ENCODE assay signal across 8 mouse cellular contexts in genomic region chr5:23418147-23418781, GRCm38 (mm10). TPM values are rescaled to one million over a fixed set of nuclear protein-coding genes. Genes with fewer than 3 reads are reported as not detected.
DNase-seq lines count a peak whose midpoint lies in the region; ATAC-seq and TF ChIP-seq lines count a peak whose summit lies in the region.

No protein-coding gene starts in this region.

- H3K4me3 ChIP-seq in ES-Bruce4 (ENCODE audit: low read depth, low read length): peak overlapping the region; percentile 89
- peak overlapping the region; percentile 51 for H3K4me3 ChIP-seq in forebrain, embryonic 15.5 days
- H3K4me3 ChIP-seq in layer of hippocampus, adult 2 months: peak overlapping the region; percentile 65
- peak overlapping the region; percentile 92 for H3K4me3 ChIP-seq in lung, adult 2 months (replicated peaks; ENCODE audit: extremely low read depth, low read depth, low read length)
- H3K4me3 ChIP-seq in neural tube, embryonic 15.5 days (replicated peaks): peak overlapping the region; percentile 56

- intact Hi-C loops in heart, postnatal 25 days (cut with DNase I): loop anchor here (5.0 to 10.0 kb wide), 3 partner anchors 54 to 237 kb away; no protein-coding TSS in a partner anchor

- H3K4me1 ChIP-seq in ES-Bruce4 (ENCODE audit: control insufficient read depth, insufficient read depth, low read length): peaks cover 3% of the 10 kb centered on the region
- H3K4me1 ChIP-seq in forebrain, embryonic 15.5 days: peaks cover 75% of the 10 kb centered on the region
- peaks cover 41% of the 10 kb centered on the region for H3K4me1 ChIP-seq in lung, adult 2 months (ENCODE audit: control insufficient read depth, insufficient read depth, low read length)
- H3K4me1 ChIP-seq in neural tube, embryonic 15.5 days: peaks cover 72% of the 10 kb centered on the region

- H3K27me3 ChIP-seq in ES-Bruce4 (ENCODE audit: control insufficient read depth, insufficient read depth, low read length, poor library complexity, severe bottlenecking): no peaks in the 10 kb centered on the region
- H3K27me3 ChIP-seq in forebrain, embryonic 15.5 days: no peaks in the 10 kb centered on the region
- H3K27me3 ChIP-seq in neural tube, embryonic 15.5 days (replicated peaks): no peaks in the 10 kb centered on the region

- peak overlapping the region; percentile 61 for H3K4me2 ChIP-seq in forebrain, embryonic 15.5 days (replicated peaks)
- H3K4me2 ChIP-seq in neural tube, embryonic 15.5 days: peak overlapping the region; percentile 76

- under 1% methylated on average over 40 of the region's 40 CpGs for WGBS in forebrain, embryonic 15.5 days
- WGBS in lung, adult 2 months: under 1% methylated on average over 40 of the region's 40 CpGs
- WGBS in neural tube, embryonic 15.5 days: under 1% methylated on average over 40 of the region's 40 CpGs

- peak overlapping the region; percentile 87 for H3K27ac ChIP-seq in ES-Bruce4 (ENCODE audit: insufficient read depth, low read length)
- peak overlapping the region; percentile 94 for H3K27ac ChIP-seq in forebrain, embryonic 15.5 days (replicated peaks)
- peak overlapping the region; percentile 99 for H3K27ac ChIP-seq in layer of hippocampus, adult 2 months
- H3K27ac ChIP-seq in neural tube, embryonic 15.5 days (replicated peaks): peak overlapping the region; percentile 97

- no peak for TF ChIP-seq POLR2A in ES-Bruce4 (IDR thresholded peaks at IDR 0.05; ENCODE audit: insufficient read depth, low read length)
- peak; percentile 98 for TF ChIP-seq POLR2A in lung, adult 2 months (IDR thresholded peaks at IDR 0.05; ENCODE audit: borderline replicate concordance, extremely low read depth, low read depth, low read length)

- H3K9me3 ChIP-seq in ES-Bruce4 (replicated peaks; ENCODE audit: control insufficient read depth, insufficient read depth, low read length, poor library complexity, severe bottlenecking): no peaks in the 10 kb centered on the region
- H3K9me3 ChIP-seq in forebrain, embryonic 15.5 days: no peaks in the 10 kb centered on the region
- no peaks in the 10 kb centered on the region for H3K9me3 ChIP-seq in neural tube, embryonic 15.5 days (replicated peaks)

- H3K9ac ChIP-seq in ES-Bruce4 (ENCODE audit: low read depth, poor library complexity, severe bottlenecking): peak overlapping the region; percentile 46
- peak overlapping the region; percentile 59 for H3K9ac ChIP-seq in forebrain, embryonic 15.5 days (replicated peaks)
- H3K9ac ChIP-seq in neural tube, embryonic 15.5 days (replicated peaks): peak overlapping the region; percentile 74

- peak; percentile 64; the same call in 1 of the 2 replicates for TF ChIP-seq EP300 in ES-Bruce4 (IDR thresholded peaks at IDR 0.05; ENCODE audit: insufficient read depth, low read depth, low read length)

- peaks cover 7% of the 10 kb centered on the region for H3K36me3 ChIP-seq in ES-Bruce4 (ENCODE audit: control insufficient read depth, insufficient read depth, low read length, poor library complexity, severe bottlenecking)
- H3K36me3 ChIP-seq in forebrain, embryonic 15.5 days: peaks cover 9% of the 10 kb centered on the region
- H3K36me3 ChIP-seq in neural tube, embryonic 15.5 days: peaks cover 4% of the 10 kb centered on the region

- ATAC-seq in forebrain, embryonic 15.5 days (replicated peaks): peak; percentile 87
- peak; percentile 85 for ATAC-seq in neural tube, embryonic 15.5 days (ENCODE audit: low FRiP score)

- TF ChIP-seq CTCF in ES-Bruce4 (IDR thresholded peaks at IDR 0.05; ENCODE audit: low read depth, low read length): no peak
- TF ChIP-seq CTCF in layer of hippocampus, adult 2 months (conservative IDR thresholded peaks at IDR 0.05): no peak; the same call in none of the 2 replicates
- no peak for TF ChIP-seq CTCF in lung, adult 2 months (IDR thresholded peaks at IDR 0.05; ENCODE audit: insufficient read depth, low read length)

- DNase-seq in cerebellum, adult 11 months: peak; percentile 77
- DNase-seq in heart, postnatal 25 days (ENCODE audit: low spot score): peak; percentile 90
- DNase-seq in layer of hippocampus, adult 2 months (ENCODE audit: low spot score in 2 of 2): peak; percentile 79 to 81
- DNase-seq in lung, adult 2 months: peak; percentile 87
- peak; percentile 82 for DNase-seq in testis, postnatal 10 days (ENCODE audit: low spot score)

RNA-seq across cellular contexts. Expression of gene Kmt2e, which starts 16.0 kb away (rescaled TPM):
- 36.5 and 40.3 TPM in 2 replicates for polyA plus RNA-seq in ES-Bruce4 (2011; ENCODE audit: insufficient read depth, insufficient read length, low read depth, missing spikeins)
- 198 and 206 TPM in 2 replicates for polyA plus RNA-seq in forebrain, embryonic 15.5 days (2015; fragmentation: Nextera tagmentation; extraction: Ambion mirVana)
- total RNA-seq in heart, postnatal 25 days (2021): 10 to 100 TPM; 40.0 to 52.3 TPM
- total RNA-seq in layer of hippocampus, adult 2 months (2021): 10 to 100 TPM; 90.6 to 93.1 TPM
- 22.2 and 22.9 TPM in 2 replicates for polyA plus RNA-seq in lung, adult 2 months (2012; rRNA removed)
- 137 and 147 TPM in 2 replicates for polyA plus RNA-seq in neural tube, embryonic 15.5 days (2015; fragmentation: Nextera tagmentation; extraction: Ambion mirVana)

Comparison
In these comparisons a context has a peak if more than half of its experiments do, and no peak if none do; other contexts are left out.
1. Peak in every context shown above with its lines: DNase-seq, ATAC-seq, H3K4me3 ChIP-seq and H3K27ac ChIP-seq.